8 mouse cellular contexts compared by ENCODE assay signal in the genomic region with DNA sequence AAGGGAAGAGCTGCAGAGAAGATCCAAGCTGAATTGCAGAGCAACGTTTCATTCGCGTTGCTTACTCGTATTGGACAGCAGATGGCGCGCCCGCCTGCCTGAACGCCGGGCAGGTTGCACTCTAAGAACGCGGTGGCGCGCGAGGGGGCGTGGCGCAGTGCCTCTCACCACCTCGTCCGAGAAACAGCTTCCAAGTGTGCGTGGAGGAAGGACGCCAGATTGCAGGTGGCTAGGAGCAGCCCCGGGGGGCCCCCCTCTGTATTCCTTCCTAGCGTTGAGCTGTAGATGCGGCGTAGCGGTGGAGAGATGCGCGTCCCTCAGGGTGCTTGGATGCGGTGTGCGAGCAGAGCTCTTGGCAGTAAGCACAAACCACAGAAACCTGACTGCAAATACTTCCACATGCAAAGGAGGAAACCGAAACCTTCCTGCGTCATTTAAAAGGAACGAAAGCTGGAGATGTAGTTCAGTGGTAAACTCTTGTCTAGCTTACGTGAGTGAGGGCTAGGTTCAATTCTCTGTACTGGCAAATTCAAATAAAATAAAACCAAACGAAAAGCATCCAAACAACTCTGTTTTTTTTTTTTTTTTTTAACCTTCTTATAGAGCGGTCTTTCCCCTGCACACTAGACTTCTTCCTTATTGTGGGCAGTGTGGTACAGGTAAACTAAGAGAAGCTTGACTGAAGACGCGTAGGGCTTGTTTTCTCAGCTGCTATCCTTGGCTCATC. TPM values are rescaled to one million over a fixed set of nuclear protein-coding genes. Genes with fewer than 3 reads are reported as not detected.
DNase-seq lines count a peak whose midpoint lies in the region; ATAC-seq and TF ChIP-seq lines count a peak whose summit lies in the region.

No protein-coding gene starts in this region.

- H3K4me3 ChIP-seq in cortical plate, adult 2 months (ENCODE audit: insufficient read depth, low read length), result peak overlapping the region; percentile 38

- no peaks in the 10 kb centered on the region for H3K4me1 ChIP-seq in cortical plate, adult 2 months (ENCODE audit: control insufficient read depth, insufficient read depth, low read length)

- DNase-seq in adipocyte (ENCODE audit: low spot score), result peak; percentile 71
- DNase-seq in gastrocnemius, adult 8-10 months (ENCODE audit: low spot score in 2 of 2), result peak; percentile 21 to 47
- DNase-seq in induced T-regulatory cell, adult 2 months (ENCODE audit: low read depth), result peak; percentile 86
- DNase-seq in left cerebral cortex, adult 8-10 months (ENCODE audit: low spot score in 2 of 2), result peak; percentile 59 to 65
- peak; percentile 82 to 87 for DNase-seq in right cerebral cortex, adult 2 months (ENCODE audit: low spot score in 2 of 2)
- peak; percentile 69 to 74 for DNase-seq in urinary bladder, postnatal 36 days (ENCODE audit: low spot score in 2 of 2)

- peak; percentile 69 for TF ChIP-seq CTCF in cortical plate, adult 2 months (IDR thresholded peaks at IDR 0.05; ENCODE audit: extremely low read depth, insufficient read depth, low read length)

- peak; percentile 100 for ATAC-seq in megakaryocyte, adult 5-6 weeks (ENCODE audit: poor library complexity, severe bottlenecking)

- TF ChIP-seq POLR2A in cortical plate, adult 2 months (IDR thresholded peaks at IDR 0.05; ENCODE audit: extremely low read depth, insufficient read depth, low read length), result no peak

- no peak overlapping the region for H3K27ac ChIP-seq in cortical plate, adult 2 months (ENCODE audit: insufficient read depth, low read length)

RNA-seq across cellular contexts. Expression of a gene that starts 19.3 kb away (rescaled TPM):
- 52.0 and 53.8 TPM in 2 replicates for polyA plus RNA-seq in cortical plate, adult 2 months (2012; rRNA removed)
- total RNA-seq in gastrocnemius, adult 8-10 months (2022), result 10 to 100 TPM; 71.3 to 76.4 (median 73.0) TPM
- total RNA-seq in left cerebral cortex, adult 8-10 months (2022), result 10 to 100 TPM; 57.2 to 71.1 (median 66.3) TPM
- total RNA-seq in megakaryocyte, adult 5-6 weeks (2015), result 32.1 and 37.8 TPM in 2 replicates
- total RNA-seq in megakaryocyte, adult 5-6 weeks (2017), result 56.4 and 65.2 TPM in 2 replicates

Comparison
In these comparisons a context has a peak if more than half of its experiments do, and no peak if none do; other contexts are left out.
1. DNase-seq: peak in every context shown above with its lines; median percentile 86 in induced T-regulatory cell, adult 2 months; 84 in right cerebral cortex, adult 2 months; 72 in urinary bladder, postnatal 36 days; 71 in adipocyte; 62 in left cerebral cortex, adult 8-10 months; 34 in gastrocnemius, adult 8-10 months.